Mouse (Mus musculus) liver, embryonic 14.5 days (tissue): ENCODE measurements at regions not wholly inside any gene's neighbourhood (a gene's known extent, or its start where the extent isn't known, plus 50 kb on each side); places are given as distances from the start of the nearest gene placed in this dataset. TPM values are rescaled to one million over a fixed set of nuclear protein-coding genes. Genes with fewer than 3 reads are reported as not detected.

ENCODE experiments used
- ATAC-seq: fragments of 200-750 bp; cut with Nextera tagmentation; 2 replicates; pipeline ENCODE4 v1.8.0; 2017; ENCODE audit warnings: moderate number of reproducible peaks, mild to moderate bottlenecking, moderate library complexity; ENCODE audit not compliant: insufficient read depth
- DNase-seq, 3 experiments: peaks; one replicate each; pipeline ENCODE4 v3.0.0-alpha.2; 2012 to 2013; ENCODE audit warnings: low read depth in 3 of 3, low spot score in 3 of 3
- H3K27ac ChIP-seq: fragments of 300-500 bp; sonication (generic); 2 replicates; pipeline ENCODE4 v1.5.1; 2014; ENCODE audit warnings: moderate library complexity, mild to moderate bottlenecking, control low read depth, inconsistent platforms
- H3K27me3 ChIP-seq: fragments of 300-500 bp; sonication (generic); 2 replicates; pipeline ENCODE4 v1.6.1; 2014; ENCODE audit warnings: mild to moderate bottlenecking, low read length, moderate library complexity; ENCODE audit not compliant: control insufficient read depth, insufficient read depth
- H3K36me3 ChIP-seq: fragments of 300-500 bp; sonication (generic); replicated peaks from 2 replicates; pipeline ENCODE4 v1.6.1; 2014; ENCODE audit warnings: low read depth; ENCODE audit not compliant: control insufficient read depth, insufficient read depth
- H3K4me1 ChIP-seq, 2 experiments: fragments of 200-500 bp in 1 of 2; fragments of 300-500 bp in 1 of 2; sonication (generic) in 1 of 2; replicated peaks; 2 replicates each; pipeline ENCODE4 v1.6.1; 2012 to 2014; ENCODE audit warnings: antibody characterized with exemption in 1 of 2, inconsistent platforms in 1 of 2, low read length in 1 of 2; ENCODE audit not compliant: control insufficient read depth in 2 of 2, insufficient read depth in 2 of 2
- H3K4me2 ChIP-seq: fragments of 300-500 bp; sonication (generic); 2 replicates; pipeline ENCODE4 v1.6.1; 2014; ENCODE audit warnings: low read depth, mild to moderate bottlenecking, control low read depth, moderate library complexity
- H3K4me3 ChIP-seq, 2 experiments: fragments of 200-500 bp in 1 of 2; fragments of 300-500 bp in 1 of 2; sonication (generic) in 1 of 2; 2 replicates each; pipeline ENCODE4 v1.5.1; 2012 to 2014; ENCODE audit warnings: low read depth in 2 of 2, low read length in 2 of 2, mild to moderate bottlenecking in 2 of 2, control low read depth in 1 of 2, inconsistent platforms in 1 of 2, moderate library complexity in 1 of 2; ENCODE audit not compliant: insufficient read depth in 1 of 2
- H3K9ac ChIP-seq: fragments of 300-500 bp; sonication (generic); replicated peaks from 2 replicates; pipeline ENCODE4 v1.6.1; 2014; ENCODE audit warnings: mild to moderate bottlenecking, control low read depth, moderate library complexity
- H3K9me3 ChIP-seq: fragments of 300-500 bp; sonication (generic); 2 replicates; pipeline ENCODE4 v1.6.1; 2016; ENCODE audit warnings: low read length, mixed read lengths; ENCODE audit not compliant: control insufficient read depth
- CTCF ChIP-seq: IDR thresholded peaks from 2 replicates; pipeline ENCODE4 v1.5.1; 2016; ENCODE audit warnings: antibody characterized with exemption, low read depth, control low read depth
- EP300 ChIP-seq: IDR thresholded peaks from 2 replicates; pipeline ENCODE4 v1.6.1; 2016; ENCODE audit warnings: antibody characterized with exemption, low read depth
- WGBS: fragments of 180-500 bp; shearing (Covaris S2); extraction: QIAGEN DNeasy Blood & Tissue Kit; methylation state at CpG from one replicate; pipeline ENCODE4 v1.1.7; 2014; ENCODE audit not compliant: insufficient replicate concordance; 5-methylcytosine and 5-hydroxymethylcytosine counted together
- microRNA-seq: library from miRNA; unstranded; fragments of <30 nt; microRNA quantifications from one replicate; pipeline ENCODE4, GENCODE M21; 2016

GRCm38 (mm10) chr15:22311016-22311415 is 237.8 kb upstream of the Cdh18 start:
- Histone ChIP-seq H3K9ac (no peak overlapping the region), H3K27me3 (no peaks in the 10 kb centered on the region), H3K4me2 (no peak overlapping the region), H3K9me3 (no peaks in the 10 kb centered on the region), H3K27ac (no peak overlapping the region), H3K4me1 (no peaks in the 10 kb centered on the region), H3K4me3 (no peak overlapping the region), H3K36me3 (no peaks in the 10 kb centered on the region)
- no peak for TF ChIP-seq EP300
- TF ChIP-seq CTCF: no peak
- DNase-seq: no peak
- ATAC-seq: no peak
- WGBS: 67% methylated on average over 5 of the region's 5 CpGs

- 66% methylated on average over 7 of the region's 7 CpGs for WGBS
- DNase-seq: no peak
- no peak overlapping the region for H3K27ac ChIP-seq
- no peak for ATAC-seq
- no peak overlapping the region for H3K4me2 ChIP-seq
- H3K27me3 ChIP-seq: no peaks in the 10 kb centered on the region
- H3K36me3 ChIP-seq: no peaks in the 10 kb centered on the region
- TF ChIP-seq EP300: no peak
- no peak for TF ChIP-seq CTCF
- H3K9me3 ChIP-seq: no peaks in the 10 kb centered on the region
- no peaks in the 10 kb centered on the region for H3K4me1 ChIP-seq
- no peak overlapping the region for H3K9ac ChIP-seq
- H3K4me3 ChIP-seq: no peak overlapping the region
Measured at GRCm38 (mm10) chr15:22318992-22319391, 229.8 kb upstream of the Cdh18 start.

GRCm38 (mm10) chr15:22338941-22339340 is 209.9 kb upstream of the Cdh18 start:
- no peaks in the 10 kb centered on the region for H3K36me3 ChIP-seq
- DNase-seq (no peak), ATAC-seq (no peak)
- H3K4me2 ChIP-seq: no peak overlapping the region
- no peaks in the 10 kb centered on the region for H3K9me3 ChIP-seq
- WGBS: 48% methylated on average over 3 of the region's 3 CpGs
- H3K4me1 ChIP-seq: no peaks in the 10 kb centered on the region
- no peak overlapping the region for H3K4me3 ChIP-seq
- no peak for TF ChIP-seq CTCF
- TF ChIP-seq EP300: no peak
- no peak overlapping the region for H3K27ac ChIP-seq
- no peak overlapping the region for H3K9ac ChIP-seq
- H3K27me3 ChIP-seq: no peaks in the 10 kb centered on the region

GRCm38 (mm10) chr15:22344321-22344720 is 204.5 kb upstream of the Cdh18 start:
- no peaks in the 10 kb centered on the region for H3K4me1 ChIP-seq
- H3K9ac ChIP-seq: no peak overlapping the region
- H3K27me3 ChIP-seq: no peaks in the 10 kb centered on the region
- TF ChIP-seq CTCF: no peak
- TF ChIP-seq EP300: no peak
- DNase-seq (no peak), ATAC-seq (no peak)
- H3K27ac ChIP-seq: no peak overlapping the region
- no peaks in the 10 kb centered on the region for H3K9me3 ChIP-seq
- no peak overlapping the region for H3K4me2 ChIP-seq
- no peaks in the 10 kb centered on the region for H3K36me3 ChIP-seq
- no peak overlapping the region for H3K4me3 ChIP-seq

GRCm38 (mm10) chr15:22351502-22351901 is 197.3 kb upstream of the Cdh18 start:
- no peak for TF ChIP-seq CTCF
- TF ChIP-seq EP300: no peak
- H3K36me3 ChIP-seq: no peaks in the 10 kb centered on the region
- WGBS: 42% methylated on average over 1 of the region's 1 CpGs
- no peak overlapping the region for H3K9ac ChIP-seq
- DNase-seq: no peak
- no peak overlapping the region for H3K27ac ChIP-seq
- no peaks in the 10 kb centered on the region for H3K4me1 ChIP-seq
- no peaks in the 10 kb centered on the region for H3K9me3 ChIP-seq
- no peak overlapping the region for H3K4me2 ChIP-seq
- ATAC-seq: no peak
- no peaks in the 10 kb centered on the region for H3K27me3 ChIP-seq
- H3K4me3 ChIP-seq: no peak overlapping the region

Small RNAs in the stretch of these regions (microRNA-seq; reads per million reads assigned to microRNA genes)
- not detected for gene Gm27525
